Mouse (Mus musculus) G1E (cell line): ENCODE measurements around the gene Zscan5b.

Experiments used
- CTCF ChIP-seq: IDR thresholded peaks from 2 replicates; pipeline ENCODE4 v1.5.1; 2012; ENCODE audit warnings: low read depth, low read length, inconsistent platforms, mixed read lengths
- GATA2 ChIP-seq: IDR thresholded peaks from 2 replicates; pipeline ENCODE4 v1.6.1; 2012; ENCODE audit warnings: low read depth, low read length, inconsistent platforms, borderline replicate concordance

GRCm38 (mm10) chr7:6221978-6222377 lies at the start of gene Zscan5b:
- TF ChIP-seq CTCF (no peak), GATA2 (no peak)
